Comparison of ENCODE assay signal across 15 mouse cellular contexts in the genomic region with DNA sequence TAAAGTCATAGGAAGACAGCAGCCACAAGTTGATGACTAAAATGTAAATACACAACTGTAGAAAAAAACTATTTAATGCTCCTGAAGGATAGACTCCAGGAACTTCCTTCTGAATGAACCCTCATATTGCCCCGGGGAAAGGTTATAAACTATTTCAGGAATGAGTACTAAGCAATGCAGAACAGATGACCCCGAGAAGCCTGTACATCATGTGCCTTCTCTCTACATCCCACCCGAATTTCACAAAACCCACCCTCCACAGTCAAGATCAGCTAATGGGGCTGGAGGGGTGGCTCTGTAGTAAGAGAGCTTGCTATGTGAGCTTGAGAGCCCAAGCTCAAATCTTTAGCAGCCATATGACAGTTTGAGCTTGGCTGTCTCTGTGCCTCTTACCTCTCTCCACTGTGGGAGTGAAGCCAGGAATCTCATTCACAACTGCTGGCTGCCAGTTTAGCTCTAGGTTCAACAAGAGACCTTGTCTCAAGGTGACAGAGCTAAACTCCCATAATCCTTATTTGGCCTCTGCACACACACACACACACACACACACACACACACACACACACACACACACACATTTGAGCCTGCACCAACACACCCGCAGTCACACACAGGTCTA. TPM values are rescaled to one million over a fixed set of nuclear protein-coding genes. Genes with fewer than 3 reads are reported as not detected.
A peak's percentile ranks its signal among the peaks of the same experiment; 100 is the strongest.
DNase-seq lines count a peak whose midpoint lies in the region; ATAC-seq lines count a peak whose summit lies in the region.
"Had no signal": no experiment of that assay in that cellular context is flagged by ENCODE, and none has a peak within 500 bp of the region (broad histone marks: within the 10 kb centered on the region; RNA-seq: fewer than 3 reads in every experiment).

No protein-coding gene starts in this region.

- H3K27me3 ChIP-seq in heart, embryonic 16.5 days (ENCODE audit: control insufficient read depth, insufficient read depth, low read length): no peaks in the 10 kb centered on the region
- H3K27me3 ChIP-seq: CH12.LX had no signal

- DNase-seq in kidney, adult 18-20 months: peak; percentile 27
- no peak for DNase-seq in kidney, postnatal 10 days
- peak; percentile 8 for DNase-seq in brain, adult 2 months (ENCODE audit: low read depth, low spot score)
- peak; percentile 18 for DNase-seq in skeletal muscle tissue, adult 2 months (ENCODE audit: low read depth, low spot score)
- DNase-seq in lung, postnatal 25 days (ENCODE audit: low spot score): no peak
- DNase-seq in spleen, postnatal 10 days (ENCODE audit: low spot score in 2 of 2): no peak
- DNase-seq: cerebellum, adult 2 months; gastrocnemius, adult 2 months; liver; lung, postnatal 14 days; thymus, postnatal 25 days had no signal

- H3K27ac ChIP-seq in heart, embryonic 16.5 days (ENCODE audit: low read length): peak overlapping the region; percentile 85
- H3K27ac ChIP-seq: gastrocnemius, adult 2 months; hindbrain, postnatal 0 days had no signal

- no peaks in the 10 kb centered on the region for H3K9me3 ChIP-seq in heart, embryonic 16.5 days (replicated peaks; ENCODE audit: control insufficient read depth, low read length)

- H3K4me3 ChIP-seq in heart, embryonic 16.5 days (ENCODE audit: low read length): no peak overlapping the region
- H3K4me3 ChIP-seq: gastrocnemius, adult 2 months had no signal

- peak overlapping the region; percentile 49 for H3K4me2 ChIP-seq in heart, embryonic 16.5 days (ENCODE audit: low read depth, low read length)
- H3K4me2 ChIP-seq: midbrain, embryonic 11.5 days had no signal

- no peaks in the 10 kb centered on the region for H3K36me3 ChIP-seq in heart, embryonic 16.5 days (ENCODE audit: control insufficient read depth, insufficient read depth)

- no peak overlapping the region for H3K9ac ChIP-seq in heart, embryonic 16.5 days (ENCODE audit: low read length)

- ATAC-seq in heart, embryonic 16.5 days (replicated peaks; ENCODE audit: extremely low read depth, insufficient read depth, low FRiP score): peak; percentile 88
- ATAC-seq: hindbrain, postnatal 0 days had no signal

- WGBS in heart, embryonic 16.5 days: 46% methylated on average over 4 of the region's 4 CpGs

- H3K4me1 ChIP-seq in heart, embryonic 16.5 days (ENCODE audit: control insufficient read depth, insufficient read depth, low read length): no peaks in the 10 kb centered on the region

RNA-seq across cellular contexts. Expression of a gene that starts 54.9 kb away (rescaled TPM):
- polyA plus RNA-seq in heart, embryonic 16.5 days (2015; fragmentation: Nextera tagmentation; extraction: Ambion mirVana): 12.4 and 14.8 TPM in 2 replicates

Comparison
In these comparisons a context has a peak if more than half of its experiments do, and no peak if none do; other contexts are left out.
1. DNase-seq: peak in kidney, adult 18-20 months (single experiment), brain, adult 2 months (single experiment) and skeletal muscle tissue, adult 2 months (single experiment); none in kidney, postnatal 10 days (single experiment), lung, postnatal 25 days (single experiment) and spleen, postnatal 10 days (0 of 2).